Mouse (Mus musculus) cerebellum, adult 2 months (tissue): Measurements from ENCODE around the gene Prepl.

Experiments
- CTCF ChIP-seq: fragments of 200-500 bp; IDR thresholded peaks from 2 replicates; pipeline ENCODE4 v1.5.1; 2011; ENCODE audit warnings: low read depth, mild to moderate bottlenecking, control low read depth, low read length, moderate library complexity, borderline replicate concordance; ENCODE audit not compliant: insufficient read depth
- POLR2A ChIP-seq: fragments of 200-500 bp; IDR thresholded peaks from 2 replicates; pipeline ENCODE4 v1.6.1; 2011; ENCODE audit warnings: low read length, control low read depth, borderline replicate concordance; ENCODE audit not compliant: insufficient read depth

GRCm38 (mm10) chr17:85026436-85026835 is 63.6 kb downstream of the Prepl start:
- TF ChIP-seq POLR2A (no peak), CTCF (no peak)
